Mouse (Mus musculus): ENCODE data around the gene Pigw.

DNA sequence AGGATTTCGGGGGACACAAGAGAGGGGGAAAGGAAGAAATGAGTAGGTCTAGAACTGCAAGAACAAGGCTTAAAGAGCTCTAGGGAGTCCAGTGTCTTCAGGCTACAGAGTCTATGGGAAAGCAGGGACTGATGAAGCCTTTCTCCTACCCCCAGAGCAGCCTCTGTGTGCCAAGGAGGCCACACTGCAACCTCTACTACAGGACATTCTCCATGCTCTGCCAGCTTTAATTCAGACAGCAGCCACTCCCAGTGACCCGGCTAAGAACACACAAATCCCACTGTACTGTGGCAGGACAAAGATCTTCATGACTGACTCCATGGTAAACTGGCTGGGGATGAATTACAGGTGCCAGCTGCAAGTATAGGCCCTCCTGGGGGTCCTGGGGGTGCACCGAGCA lies 27.0 kb upstream of the Pigw start:
- TF ChIP-seq EP300 (IDR thresholded peaks at IDR 0.05; ENCODE audit: low read depth) (no peak), CTCF (IDR thresholded peaks at IDR 0.05; ENCODE audit: low read depth) (no peak)

All from liver, embryonic 14.5 days (tissue).